Mouse (Mus musculus) liver, postnatal 0 days (tissue): Measurements from ENCODE around the gene Uba7.

ENCODE experiments used
- CTCF ChIP-seq: sonication (generic); IDR thresholded peaks from 2 replicates; pipeline ENCODE4 v1.5.1; 2016; ENCODE audit warnings: antibody characterized with exemption, low read depth
- EP300 ChIP-seq: IDR thresholded peaks from 2 replicates; pipeline ENCODE4 v1.6.1; 2016; ENCODE audit warnings: antibody characterized with exemption, low read depth, mild to moderate bottlenecking

GRCm38 (mm10) chr9:107964681-107965080 lies 10.6 kb upstream of the Uba7 start:
- no peak for TF ChIP-seq CTCF
- TF ChIP-seq EP300: no peak
